Mouse (Mus musculus): ENCODE data around the gene Srrm3.

GRCm38 (mm10) chr5:135803676-135804075 lies 3.0 kb upstream of the Srrm3 start:
- TF ChIP-seq EP300 (IDR thresholded peaks at IDR 0.05; ENCODE audit: low read depth) = no peak
- TF ChIP-seq CTCF (IDR thresholded peaks at IDR 0.05; ENCODE audit: low read depth) = no peak
